Mouse (Mus musculus) regulatory T cell (primary cell): Measurements from ENCODE around the gene Slc22a5.
"Not testable (repeated sequence)": the region's sequence is repeated elsewhere in the genome, so short reads cannot be mapped to it uniquely, and the experiment has no call there.

Source experiments
- in situ Hi-C: fragments of 300-600 bp; cut with MboI, MseI; formaldehyde crosslinking; loops from one replicate; pipeline ENCODE4 v1.15.1; 2025; ENCODE audit warnings: high pct_unique_total_duplicates

The Slc22a5 gene

GRCm38 (mm10) chr11:53889091-53889645 lies 2.3 kb downstream of the Slc22a5 start:
- in situ Hi-C loops, result no loop called here

GRCm38 (mm10) chr11:53888242-53888641 lies 3.2 kb downstream of the Slc22a5 start:
- in situ Hi-C loops, result no loop called here

- in situ Hi-C loops, result no loop called here
Measured at GRCm38 (mm10) chr11:53883287-53883686, 8.2 kb downstream of the Slc22a5 start.

- in situ Hi-C loops, result not testable (repeated sequence)
Measured at GRCm38 (mm10) chr11:53878096-53878495, 13.4 kb downstream of the Slc22a5 start.

- in situ Hi-C loops, result no loop called here
Measured at GRCm38 (mm10) chr11:53876488-53876887, 15.0 kb downstream of the Slc22a5 start.

- in situ Hi-C loops, result loop anchor here (5.0 kb wide), 1 partner anchor 58 kb away; no protein-coding TSS in a partner anchor
Measured at GRCm38 (mm10) chr11:53874706-53875105, 16.8 kb downstream of the Slc22a5 start.

GRCm38 (mm10) chr11:53873909-53874704 lies 17.4 kb downstream of the Slc22a5 start:
- in situ Hi-C loops, result loop anchor here (5.0 kb wide), 1 partner anchor 58 kb away; no protein-coding TSS in a partner anchor

- in situ Hi-C loops, result loop anchor here (5.0 kb wide), 1 partner anchor 60 kb away; no protein-coding TSS in a partner anchor
Measured at GRCm38 (mm10) chr11:53871786-53872507, 19.5 kb downstream of the Slc22a5 start.

GRCm38 (mm10) chr11:53869172-53869571 lies 22.3 kb downstream of the Slc22a5 start:
- in situ Hi-C loops, result no loop called here

- in situ Hi-C loops, result not testable (repeated sequence)
Measured at GRCm38 (mm10) chr11:53868323-53868722, 23.1 kb downstream of the Slc22a5 start.

GRCm38 (mm10) chr11:53864724-53865310 lies 26.6 kb downstream of the Slc22a5 start:
- in situ Hi-C loops, result not testable (repeated sequence)

- in situ Hi-C loops, result not testable (repeated sequence)
Measured at GRCm38 (mm10) chr11:53860944-53861343, 30.5 kb downstream of the Slc22a5 start.

GRCm38 (mm10) chr11:53858761-53859580 lies 32.5 kb downstream of the Slc22a5 start, which contains the start of gene Gm12216:
Gm12216 (minus strand) TSS chr11:53859256.
- in situ Hi-C loops, result not testable (repeated sequence)

- in situ Hi-C loops, result no loop called here
Measured at GRCm38 (mm10) chr11:53858058-53858760, 33.3 kb downstream of the Slc22a5 start.

GRCm38 (mm10) chr11:53853665-53854064 lies 37.8 kb downstream of the Slc22a5 start:
- in situ Hi-C loops, result loop anchor here (5.0 kb wide), 1 partner anchor 106 kb away; no protein-coding TSS in a partner anchor

GRCm38 (mm10) chr11:53851795-53852194 lies 39.7 kb downstream of the Slc22a5 start:
- in situ Hi-C loops, result loop anchor here (5.0 kb wide), 1 partner anchor 104 kb away; no protein-coding TSS in a partner anchor

- in situ Hi-C loops, result loop anchor here (5.0 kb wide), 1 partner anchor 102 kb away; no protein-coding TSS in a partner anchor
Measured at GRCm38 (mm10) chr11:53849588-53850320, 41.7 kb downstream of the Slc22a5 start.

- in situ Hi-C loops, result no loop called here
Measured at GRCm38 (mm10) chr11:53845680-53846079, 45.8 kb downstream of the Slc22a5 start.

- in situ Hi-C loops, result no loop called here
Measured at GRCm38 (mm10) chr11:53843106-53843505, 48.4 kb downstream of the Slc22a5 start.
